Mouse (Mus musculus) hindbrain, embryonic 12.5 days (tissue): ENCODE measurements around the gene Tnfrsf22. TPM values are rescaled to one million over a fixed set of nuclear protein-coding genes. Genes with fewer than 3 reads are reported as not detected.
"Not testable (repeated sequence)": the region's sequence is repeated elsewhere in the genome, so short reads cannot be mapped to it uniquely, and the experiment has no call there.

Experiments
- ATAC-seq: fragments of 200-750 bp; cut with Nextera tagmentation; 2 replicates; pipeline ENCODE4 v1.8.0; 2017; ENCODE audit warnings: moderate TSS enrichment; ENCODE audit not compliant: low FRiP score
- H3K27ac ChIP-seq: fragments of 300-500 bp; sonication (generic); 2 replicates; pipeline ENCODE4 v1.5.1; 2016; ENCODE audit warnings: mild to moderate bottlenecking
- H3K27me3 ChIP-seq: fragments of 300-500 bp; sonication (generic); 2 replicates; pipeline ENCODE4 v1.6.1; 2016; ENCODE audit warnings: mild to moderate bottlenecking
- H3K36me3 ChIP-seq: fragments of 300-500 bp; sonication (generic); 2 replicates; pipeline ENCODE4 v1.6.1; 2016; ENCODE audit warnings: mild to moderate bottlenecking
- H3K4me1 ChIP-seq: fragments of 300-500 bp; sonication (generic); 2 replicates; pipeline ENCODE4 v1.6.1; 2016
- H3K4me2 ChIP-seq: fragments of 300-500 bp; sonication (generic); replicated peaks from 2 replicates; pipeline ENCODE4 v1.6.1; 2016; ENCODE audit warnings: mild to moderate bottlenecking
- H3K4me3 ChIP-seq: fragments of 300-500 bp; sonication (generic); 2 replicates; pipeline ENCODE4 v1.5.1; 2016; ENCODE audit warnings: mild to moderate bottlenecking
- H3K9ac ChIP-seq: fragments of 300-500 bp; sonication (generic); 2 replicates; pipeline ENCODE4 v1.6.1; 2016; ENCODE audit warnings: mild to moderate bottlenecking, moderate library complexity
- H3K9me3 ChIP-seq: fragments of 300-500 bp; sonication (generic); replicated peaks from 2 replicates; pipeline ENCODE4 v1.6.1; 2016; ENCODE audit warnings: mild to moderate bottlenecking
- WGBS: fragments of 180-500 bp; shearing (Covaris S2); methylation state at CpG from one replicate; pipeline ENCODE4 v1.1.7; 2016; 5-methylcytosine and 5-hydroxymethylcytosine counted together
- polyA plus RNA-seq: library from polyadenylated mRNA; unstranded; fragments of >200 nt; fragmentation: Nextera tagmentation; extraction: Ambion mirVana; gene quantifications from 2 replicates; pipeline ENCODE4 v1.2.1, GENCODE M21; 2016

The Tnfrsf22 gene
- polyA plus RNA-seq, result 8.3 and 8.8 TPM in 2 replicates

- H3K9ac ChIP-seq, result peak within 1 kb of the TSS; percentile 78
- H3K27me3 ChIP-seq, result no peaks in the 10 kb centered on the region
- WGBS, result 4% methylated on average over 37 of the region's 39 CpGs
- no peak within 1 kb of the TSS for H3K27ac ChIP-seq
- H3K4me3 ChIP-seq, result peak within 1 kb of the TSS; percentile 65
- peak within 1 kb of the TSS; percentile 81 for H3K4me2 ChIP-seq
- peak; percentile 93 for ATAC-seq
- no peaks in the 10 kb centered on the region for H3K36me3 ChIP-seq
- H3K4me1 ChIP-seq, result no peaks in the 10 kb centered on the region
- 0 out of 2 replicates have a peak, but pooled peaks cover 8% of the 10 kb centered on the region for H3K9me3 ChIP-seq
These were observed at the start of gene Tnfrsf22 for GRCm38 (mm10) chr7:143649034-143649768. TSS of gene Tnfrsf22 (minus strand) at chr7:143649661.

- Histone ChIP-seq H3K27me3 (no peaks in the 10 kb centered on the region), H3K4me1 (no peaks in the 10 kb centered on the region), H3K4me2 (no peak overlapping the region), H3K9me3 (no peaks in the 10 kb centered on the region), H3K4me3 (no peak overlapping the region), H3K36me3 (peaks cover 71% of the 10 kb centered on the region), H3K9ac (no peak overlapping the region), H3K27ac (no peak overlapping the region)
- no peak for ATAC-seq
- 57% methylated on average over 2 of the region's 2 CpGs for WGBS
These were observed 46.7 kb upstream of the Tnfrsf22 start for GRCm38 (mm10) chr7:143696140-143696539.

- H3K4me3 ChIP-seq, result no peak overlapping the region
- no peak overlapping the region for H3K9ac ChIP-seq
- H3K9me3 ChIP-seq, result no peaks in the 10 kb centered on the region
- H3K4me2 ChIP-seq, result no peak overlapping the region
- 98% methylated on average over 7 of the region's 7 CpGs for WGBS
- H3K27ac ChIP-seq, result no peak overlapping the region
- no peak for ATAC-seq
- H3K4me1 ChIP-seq, result no peaks in the 10 kb centered on the region
- H3K36me3 ChIP-seq, result peaks cover 80% of the 10 kb centered on the region
- H3K27me3 ChIP-seq, result no peaks in the 10 kb centered on the region
These were observed 45.1 kb upstream of the Tnfrsf22 start for GRCm38 (mm10) chr7:143694550-143694949.

- Histone ChIP-seq H3K27me3 (no peaks in the 10 kb centered on the region), H3K9me3 (no peaks in the 10 kb centered on the region), H3K4me1 (no peaks in the 10 kb centered on the region), H3K27ac (no peak overlapping the region), H3K36me3 (peaks cover 87% of the 10 kb centered on the region), H3K4me3 (no peak overlapping the region), H3K9ac (no peak overlapping the region), H3K4me2 (no peak overlapping the region)
- ATAC-seq, result no peak
- 92% methylated on average over 12 of the region's 12 CpGs for WGBS
These were observed 43.5 kb upstream of the Tnfrsf22 start for GRCm38 (mm10) chr7:143692746-143693510.

- H3K36me3 ChIP-seq, result peaks cover 89% of the 10 kb centered on the region
- WGBS, result 92% methylated on average over 4 of the region's 4 CpGs
- no peak for ATAC-seq
These were observed 42.4 kb upstream of the Tnfrsf22 start for GRCm38 (mm10) chr7:143691909-143692308.

GRCm38 (mm10) chr7:143691181-143691580 lies 41.7 kb upstream of the Tnfrsf22 start:
- Histone ChIP-seq H3K36me3 (peaks cover 84% of the 10 kb centered on the region), H3K4me2 (no peak overlapping the region), H3K9ac (no peak overlapping the region), H3K27ac (no peak overlapping the region), H3K4me1 (no peaks in the 10 kb centered on the region), H3K9me3 (no peaks in the 10 kb centered on the region), H3K4me3 (no peak overlapping the region), H3K27me3 (0 out of 2 replicates have a peak, but pooled peaks cover 1% of the 10 kb centered on the region)
- no peak for ATAC-seq
- 92% methylated on average over 5 of the region's 5 CpGs for WGBS

More at GRCm38 (mm10) chr7:143691909-143692308, 42.4 kb upstream of the Tnfrsf22 start:
- Histone ChIP-seq H3K9ac (no peak overlapping the region), H3K4me2 (no peak overlapping the region), H3K27me3 (no peaks in the 10 kb centered on the region), H3K4me3 (no peak overlapping the region), H3K27ac (no peak overlapping the region), H3K9me3 (no peaks in the 10 kb centered on the region), H3K4me1 (no peaks in the 10 kb centered on the region)

GRCm38 (mm10) chr7:143689946-143690345 lies 40.5 kb upstream of the Tnfrsf22 start:
- H3K4me1 ChIP-seq, result peaks cover 5% of the 10 kb centered on the region; the same call in 1 of the 2 replicates
- H3K27ac ChIP-seq, result no peak overlapping the region
- WGBS, result 79% methylated on average over 4 of the region's 4 CpGs
- no peak for ATAC-seq
- H3K9ac ChIP-seq, result no peak overlapping the region
- H3K4me3 ChIP-seq, result no peak overlapping the region
- peaks cover 72% of the 10 kb centered on the region for H3K36me3 ChIP-seq
- no peaks in the 10 kb centered on the region for H3K9me3 ChIP-seq
- H3K27me3 ChIP-seq, result peaks cover 6% of the 10 kb centered on the region; the same call in 1 of the 2 replicates
- no peak overlapping the region for H3K4me2 ChIP-seq

GRCm38 (mm10) chr7:143689481-143689880 lies 40.0 kb upstream of the Tnfrsf22 start:
- ATAC-seq, result no peak
- peaks cover 6% of the 10 kb centered on the region; the same call in 1 of the 2 replicates for H3K27me3 ChIP-seq
- no peak overlapping the region for H3K27ac ChIP-seq
- no peak overlapping the region for H3K4me2 ChIP-seq
- H3K4me1 ChIP-seq, result peaks cover 5% of the 10 kb centered on the region; the same call in 1 of the 2 replicates
- H3K9ac ChIP-seq, result no peak overlapping the region
- H3K4me3 ChIP-seq, result no peak overlapping the region
- peaks cover 68% of the 10 kb centered on the region for H3K36me3 ChIP-seq
- H3K9me3 ChIP-seq, result no peaks in the 10 kb centered on the region
- WGBS, result 82% methylated on average over 7 of the region's 7 CpGs

- WGBS, result 83% methylated on average over 3 of the region's 3 CpGs
- not testable (repeated sequence) for H3K4me1 ChIP-seq, ATAC-seq
These were observed 37.2 kb upstream of the Tnfrsf22 start for GRCm38 (mm10) chr7:143686676-143687075.

GRCm38 (mm10) chr7:143686191-143686590 lies 36.7 kb upstream of the Tnfrsf22 start:
- H3K27ac ChIP-seq, H3K9me3 ChIP-seq, ATAC-seq, H3K27me3 ChIP-seq, H3K4me2 ChIP-seq, H3K4me1 ChIP-seq, H3K4me3 ChIP-seq, H3K9ac ChIP-seq: not testable (repeated sequence)
- WGBS, result 62% methylated on average over 4 of the region's 4 CpGs
- H3K36me3 ChIP-seq, result peaks cover 35% of the 10 kb centered on the region

More at GRCm38 (mm10) chr7:143686676-143687075, 37.2 kb upstream of the Tnfrsf22 start:
- not testable (repeated sequence) for H3K4me2 ChIP-seq, H3K4me3 ChIP-seq, H3K9me3 ChIP-seq, H3K9ac ChIP-seq, H3K27ac ChIP-seq, H3K27me3 ChIP-seq
- H3K36me3 ChIP-seq, result peaks cover 40% of the 10 kb centered on the region

- peak; percentile 85 for ATAC-seq
- H3K27me3 ChIP-seq, result peaks cover 6% of the 10 kb centered on the region; the same call in 1 of the 2 replicates
- H3K9ac ChIP-seq, result no peak within 1 kb of the TSS
- H3K4me1 ChIP-seq, result peaks cover 5% of the 10 kb centered on the region; the same call in 1 of the 2 replicates
- H3K4me2 ChIP-seq, result peak within 1 kb of the TSS; percentile 73
- no peak within 1 kb of the TSS for H3K27ac ChIP-seq
- H3K36me3 ChIP-seq, result peaks cover 29% of the 10 kb centered on the region
- H3K9me3 ChIP-seq, result no peaks in the 10 kb centered on the region
- peak within 1 kb of the TSS; percentile 36 for H3K4me3 ChIP-seq
- 5% methylated on average over 35 of the region's 35 CpGs for WGBS
These were observed 36.1 kb upstream of the Tnfrsf22 start, which contains the start of gene Tnfrsf23 for GRCm38 (mm10) chr7:143685359-143686067. TSS of gene Tnfrsf23 (minus strand) at chr7:143685872.

- H3K4me2 ChIP-seq, H3K9me3 ChIP-seq, H3K9ac ChIP-seq, ATAC-seq, H3K27ac ChIP-seq, H3K27me3 ChIP-seq, H3K4me3 ChIP-seq, H3K4me1 ChIP-seq: not testable (repeated sequence)
- H3K36me3 ChIP-seq, result peaks cover 21% of the 10 kb centered on the region
- 86% methylated on average over 1 of the region's 2 CpGs for WGBS
These were observed 35.1 kb upstream of the Tnfrsf22 start for GRCm38 (mm10) chr7:143684569-143684968.
